Mouse (Mus musculus): ENCODE data around the gene Cars2.
"Not testable (repeated sequence)": the region's sequence is repeated elsewhere in the genome, so short reads cannot be mapped to it uniquely, and the experiment has no call there.

The Cars2 gene

GRCm38 (mm10) chr8:11556691-11557423 is 6.3 kb upstream of the Cars2 start:
- DNase-seq (ENCODE audit: low spot score), result peak; percentile 56

DNA sequence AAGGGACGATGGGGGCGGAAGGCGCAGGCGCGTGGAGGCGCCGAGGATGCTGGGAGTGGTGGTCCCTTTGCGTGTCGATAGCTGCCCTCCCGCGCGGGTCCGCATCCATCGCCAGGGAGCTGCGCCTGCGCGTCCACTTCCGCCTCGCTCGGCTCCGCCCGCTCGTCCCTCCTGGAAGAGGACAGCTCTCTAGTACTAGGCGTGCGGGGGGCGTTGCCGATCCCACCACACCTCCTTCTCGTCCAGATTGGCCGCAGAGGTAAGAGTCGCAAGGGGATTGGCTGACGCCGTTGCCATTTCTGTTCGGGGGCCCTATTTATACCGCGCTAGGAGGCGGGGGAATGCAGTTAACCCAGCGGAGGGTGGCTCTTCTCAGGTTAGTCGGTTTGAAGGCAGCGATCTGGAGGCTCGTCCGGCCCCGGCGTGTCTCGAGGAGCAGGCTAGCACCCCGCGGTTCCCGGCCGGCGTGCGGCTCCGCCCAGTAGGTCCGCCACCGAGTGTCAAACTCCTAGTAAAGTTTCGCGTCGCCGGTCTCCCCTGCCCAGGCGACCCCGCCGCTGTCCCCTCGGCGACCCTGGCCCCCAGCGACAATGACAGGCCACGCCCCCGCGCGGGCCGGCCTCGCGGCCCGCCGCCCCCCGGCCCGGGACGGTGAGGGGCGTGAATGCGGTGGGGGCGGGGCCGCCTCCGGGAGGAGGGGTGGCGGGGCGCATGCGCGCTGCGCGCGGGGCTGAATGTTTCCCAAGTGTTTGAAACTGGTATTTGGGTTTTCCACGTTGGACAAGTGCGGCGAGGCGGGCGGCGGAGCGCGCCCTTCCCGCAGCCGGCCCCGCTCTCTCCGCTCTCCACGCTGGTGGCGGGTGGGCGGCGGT is 5.4 kb upstream of the Cars2 start:
- DNase-seq (ENCODE audit: low spot score), result peak; percentile 100

GRCm38 (mm10) chr8:11554799-11555719 is 4.5 kb upstream of the Cars2 start, which contains the start of gene Ing1:
Ing1 (plus strand) TSS chr8:11555571.
- DNase-seq (ENCODE audit: low spot score), result peak; percentile 95

GRCm38 (mm10) chr8:11552390-11552789 is 1.8 kb upstream of the Cars2 start:
- DNase-seq (ENCODE audit: low spot score), result no peak

DNA sequence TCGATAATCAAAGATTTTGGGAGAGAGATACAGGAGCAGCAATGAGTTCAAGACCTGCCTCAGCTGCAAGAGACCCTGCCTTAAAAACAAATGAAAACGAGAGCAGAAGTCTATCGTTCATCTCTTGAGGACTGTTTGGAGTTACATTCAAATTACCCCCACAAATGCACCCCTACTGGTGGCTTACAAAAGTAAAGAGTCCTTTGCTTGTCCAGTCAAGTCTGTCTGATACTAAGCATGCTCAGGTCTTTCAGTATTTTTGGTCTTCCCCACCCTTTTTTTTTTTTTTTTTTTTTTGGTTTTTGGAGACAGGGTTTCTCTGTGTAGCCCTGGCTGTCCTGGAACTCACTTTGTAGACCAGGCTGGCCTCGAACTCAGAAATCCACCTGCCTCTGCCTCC is 914 bp upstream of the Cars2 start:
- DNase-seq (ENCODE audit: low spot score), result not testable (repeated sequence)

GRCm38 (mm10) chr8:11549706-11550105 is 877 bp downstream of the Cars2 start:
- peak; percentile 78 for DNase-seq (ENCODE audit: low spot score)

DNA sequence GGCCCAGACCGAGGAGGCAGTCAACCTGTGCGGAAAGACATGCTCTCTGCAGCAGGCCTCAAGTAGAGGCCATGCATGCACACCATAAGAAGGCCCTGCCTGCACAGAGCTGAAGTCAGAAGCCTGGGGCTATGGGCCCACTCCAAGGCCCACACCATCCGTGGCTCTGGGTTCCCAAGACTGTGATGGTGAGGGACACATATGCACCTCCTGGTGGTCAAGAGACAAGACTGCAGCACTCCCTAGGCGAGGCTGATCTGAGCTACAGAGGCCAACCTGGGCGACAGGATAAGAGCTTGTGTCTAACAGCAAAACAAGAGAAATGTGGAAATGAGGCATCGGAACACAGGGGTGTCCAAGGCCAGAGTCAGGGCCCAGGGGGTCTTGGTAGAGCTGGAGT is 3.5 kb downstream of the Cars2 start:
- peak; percentile 50 for DNase-seq (ENCODE audit: low spot score)

- peak; percentile 46 for DNase-seq (ENCODE audit: low spot score)
Observed at GRCm38 (mm10) chr8:11544386-11544785, 6.2 kb downstream of the Cars2 start.

GRCm38 (mm10) chr8:11542866-11543265 is 7.7 kb downstream of the Cars2 start:
- DNase-seq (ENCODE audit: low spot score), result no peak

- no peak for DNase-seq (ENCODE audit: low spot score)
Observed at GRCm38 (mm10) chr8:11542031-11542430, 8.6 kb downstream of the Cars2 start.

- DNase-seq (ENCODE audit: low spot score), result no peak
Observed at GRCm38 (mm10) chr8:11540182-11540581, 10.4 kb downstream of the Cars2 start.

GRCm38 (mm10) chr8:11539049-11539448 is 11.5 kb downstream of the Cars2 start:
- no peak for DNase-seq (ENCODE audit: low spot score)

- DNase-seq (ENCODE audit: low spot score), result no peak
Observed at GRCm38 (mm10) chr8:11534494-11534893, 16.1 kb downstream of the Cars2 start.

DNA sequence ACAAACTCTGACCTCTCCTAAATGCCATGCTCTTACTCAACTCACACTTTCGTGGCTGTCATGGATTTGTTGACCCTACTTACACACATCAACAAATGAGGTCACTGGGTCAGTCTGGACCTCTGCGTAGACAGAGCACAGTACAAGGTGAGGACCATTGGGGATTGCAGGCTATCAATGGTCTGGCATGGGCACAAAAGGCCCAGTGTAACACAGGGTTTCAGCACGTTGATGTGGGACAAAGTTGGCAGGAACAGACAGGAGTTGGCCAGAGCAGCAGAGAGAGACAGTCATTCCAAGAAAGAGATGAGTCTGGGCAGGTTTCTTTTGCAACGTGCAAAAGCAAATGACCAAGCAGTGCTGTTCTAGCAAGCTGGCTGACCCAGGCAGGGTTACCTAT is 19.7 kb downstream of the Cars2 start:
- DNase-seq (ENCODE audit: low spot score), result no peak

DNA sequence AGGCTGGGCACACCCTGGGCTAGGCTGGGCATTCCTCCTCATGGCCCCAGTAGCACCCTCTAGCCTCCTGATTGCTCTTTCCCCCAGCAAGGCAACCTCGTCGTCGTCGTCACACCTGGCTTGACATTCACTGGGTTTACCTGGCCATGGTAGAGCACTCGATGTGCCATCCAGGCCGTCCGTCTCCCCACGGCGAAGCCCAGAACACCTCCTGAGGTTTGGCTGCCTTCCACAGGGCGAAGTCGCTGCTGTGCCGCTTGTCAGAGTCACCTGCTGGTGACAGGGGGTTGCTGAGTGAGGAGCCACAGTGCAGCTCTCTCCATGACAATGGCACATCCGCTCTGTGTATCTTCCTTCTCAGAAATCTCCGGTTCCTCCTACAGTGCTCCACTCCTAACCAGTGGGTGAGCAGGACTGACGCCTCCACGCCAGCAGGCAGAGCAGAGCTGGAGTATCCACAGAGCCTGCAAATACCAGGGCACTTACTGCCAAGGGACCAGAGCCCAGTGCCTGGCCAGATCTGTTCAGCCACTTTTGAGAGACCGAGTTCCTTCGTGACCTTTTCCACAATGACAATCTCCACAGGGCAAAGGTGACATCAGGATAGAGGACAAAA is 20.3 kb downstream of the Cars2 start:
- no peak for DNase-seq (ENCODE audit: low spot score)

GRCm38 (mm10) chr8:11523331-11523730 is 27.3 kb downstream of the Cars2 start:
- no peak for DNase-seq (ENCODE audit: low spot score)

- DNase-seq (ENCODE audit: low spot score), result no peak
Observed at GRCm38 (mm10) chr8:11518676-11519075, 31.9 kb downstream of the Cars2 start.

DNA sequence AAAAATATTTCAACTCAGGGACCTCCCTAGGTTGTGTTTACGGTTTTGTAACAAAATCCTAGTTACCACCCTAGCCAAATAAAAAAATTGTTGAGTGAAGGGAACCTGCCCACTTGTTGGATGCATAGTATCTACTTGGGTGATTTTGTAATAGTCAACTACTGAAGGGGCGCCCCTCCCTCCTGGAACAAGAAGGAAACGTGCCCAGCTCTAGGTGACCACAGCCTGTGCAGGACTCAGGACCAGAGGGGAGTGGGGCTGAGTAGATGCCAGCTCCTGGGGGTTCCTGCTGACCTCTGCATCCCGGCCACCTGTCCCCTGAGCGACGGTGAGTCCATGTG is 32.6 kb downstream of the Cars2 start:
- DNase-seq (ENCODE audit: low spot score), result no peak

DNA sequence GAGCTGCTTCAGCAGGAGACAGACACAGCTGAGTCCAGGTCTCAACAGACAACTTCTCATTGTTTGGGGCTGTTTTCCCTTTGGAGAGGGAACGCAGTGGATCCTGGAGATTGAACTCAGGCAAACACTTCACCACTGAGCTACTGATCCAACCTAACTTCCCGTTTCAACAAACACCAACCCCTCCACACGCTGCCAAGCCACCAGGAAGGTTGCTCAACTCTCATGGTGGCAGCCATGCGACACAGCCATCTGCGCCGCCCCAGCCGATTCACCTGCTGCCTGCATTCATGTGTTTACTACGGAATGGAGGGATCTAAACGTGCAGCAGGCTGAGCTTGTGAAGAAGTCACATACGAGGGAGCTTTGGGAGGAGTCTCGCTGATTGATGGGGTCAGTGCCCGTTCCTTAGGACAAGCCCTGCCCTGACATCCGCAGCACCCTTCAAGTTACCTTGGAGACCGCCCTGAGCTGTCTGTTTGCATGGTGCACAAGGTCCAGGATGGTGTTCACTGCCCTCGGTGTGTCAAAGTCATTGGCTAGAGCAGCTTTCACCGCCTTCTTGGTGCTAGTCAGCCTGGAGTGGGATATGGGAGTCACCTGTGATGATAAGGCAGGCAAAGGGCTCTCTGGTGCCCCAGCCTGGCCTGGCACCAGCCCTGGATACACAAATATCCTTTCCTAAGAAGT is 33.1 kb downstream of the Cars2 start:
- DNase-seq (ENCODE audit: low spot score), result no peak

DNA sequence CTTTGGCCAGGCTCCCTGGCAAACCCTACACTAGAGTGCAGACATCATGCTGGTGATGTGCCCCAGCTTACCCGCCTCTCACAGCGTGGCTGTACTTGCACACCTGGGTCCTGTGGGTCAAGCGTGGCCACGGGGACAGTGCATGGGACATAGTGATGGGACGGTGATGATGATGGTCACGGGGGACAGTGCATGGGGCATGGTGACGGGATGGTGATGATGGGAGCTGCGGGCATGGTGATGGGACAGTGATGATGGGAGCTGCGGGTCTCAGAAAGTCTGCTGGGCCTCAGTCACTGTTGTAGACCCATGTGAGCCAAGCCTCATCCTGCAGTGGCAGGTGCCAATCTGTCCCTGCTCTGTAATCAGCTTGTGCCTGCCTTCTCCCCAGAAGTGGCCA is 34.3 kb downstream of the Cars2 start:
- no peak for DNase-seq (ENCODE audit: low spot score)

DNA sequence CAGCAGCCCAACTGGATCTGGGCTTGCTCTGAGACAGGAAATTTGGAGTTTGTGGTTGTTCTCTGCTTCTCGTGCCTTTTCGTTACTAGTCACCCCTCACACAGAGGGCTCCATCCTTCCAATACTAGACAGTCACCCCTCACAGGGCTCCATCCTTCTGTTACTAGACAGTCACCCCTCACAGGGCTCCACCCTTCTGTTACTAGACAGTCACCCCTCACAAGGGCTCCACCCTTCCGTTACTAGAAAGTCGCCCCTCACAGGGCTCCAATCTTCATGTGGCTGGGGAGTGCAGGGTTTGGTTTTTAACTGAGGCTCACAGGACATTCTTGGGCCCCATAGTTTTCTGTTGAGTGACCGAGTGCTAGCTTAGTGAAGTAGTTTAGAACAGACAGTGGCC is 37.3 kb downstream of the Cars2 start:
- DNase-seq (ENCODE audit: low spot score), result no peak
